Mouse (Mus musculus): Measurements from ENCODE around the gene Tlr3. TPM values are rescaled to one million over a fixed set of nuclear protein-coding genes. Genes with fewer than 3 reads are reported as not detected.

The Tlr3 gene
- 3.0 and 3.3 TPM in 2 replicates for polyA plus RNA-seq (2014; fragmentation: Nextera tagmentation; extraction: Ambion mirVana)

GRCm38 (mm10) chr8:45410882-45411281 lies at the start of gene Tlr3:
Gene Tlr3 (minus strand): TSS chr8:45411080.
- 75% methylated on average over 2 of the region's 2 CpGs for WGBS
- H3K9ac ChIP-seq (ENCODE audit: low read length), result peak within 1 kb of the TSS; percentile 25
- H3K9me3 ChIP-seq (ENCODE audit: control insufficient read depth, low read length), result no peaks in the 10 kb centered on the region
- ATAC-seq (ENCODE audit: insufficient number of reproducible peaks, insufficient read depth, low FRiP score, low read depth), result no peak
- H3K27ac ChIP-seq (replicated peaks in 1 of 2; ENCODE audit: control insufficient read depth in 1 of 2, insufficient read depth in 1 of 2, low read depth in 2 of 2, low read length in 2 of 2), result peak within 1 kb of the TSS; percentile 30 to 85
- H3K4me1 ChIP-seq (ENCODE audit: control insufficient read depth in 2 of 2, insufficient read depth in 2 of 2, low read length in 2 of 2), result peaks cover 0 to 3% of the 10 kb centered on the region in 2 experiments; a peak in 1 of 4 replicates
- no peaks in the 10 kb centered on the region for H3K36me3 ChIP-seq (ENCODE audit: control insufficient read depth, insufficient read depth, low read length)
- H3K4me2 ChIP-seq (ENCODE audit: low read length), result peak within 1 kb of the TSS; percentile 60
- no peaks in the 10 kb centered on the region for H3K27me3 ChIP-seq (ENCODE audit: control insufficient read depth, insufficient read depth, low read length)
- H3K4me3 ChIP-seq (ENCODE audit: control insufficient read depth in 1 of 2, insufficient read depth in 1 of 2, low read depth in 1 of 2, low read length in 2 of 2), result peak within 1 kb of the TSS; percentile 32 to 60

GRCm38 (mm10) chr8:45457874-45458273 lies 47.0 kb upstream of the Tlr3 start:
- H3K9ac ChIP-seq (ENCODE audit: low read length), result no peak overlapping the region
- H3K9me3 ChIP-seq (ENCODE audit: control insufficient read depth, low read length), result no peaks in the 10 kb centered on the region
- no peak overlapping the region for H3K4me3 ChIP-seq (ENCODE audit: control insufficient read depth in 1 of 2, insufficient read depth in 1 of 2, low read depth in 1 of 2, low read length in 2 of 2)
- ATAC-seq (ENCODE audit: insufficient number of reproducible peaks, insufficient read depth, low FRiP score, low read depth), result no peak
- H3K27ac ChIP-seq (replicated peaks in 1 of 2; ENCODE audit: control insufficient read depth in 1 of 2, insufficient read depth in 1 of 2, low read depth in 2 of 2, low read length in 2 of 2), result no peak overlapping the region
- H3K4me2 ChIP-seq (ENCODE audit: low read length), result no peak overlapping the region
- no peaks in the 10 kb centered on the region for H3K36me3 ChIP-seq (ENCODE audit: control insufficient read depth, insufficient read depth, low read length)
- no peaks in the 10 kb centered on the region for H3K4me1 ChIP-seq (ENCODE audit: control insufficient read depth in 2 of 2, insufficient read depth in 2 of 2, low read length in 2 of 2)
- no peaks in the 10 kb centered on the region for H3K27me3 ChIP-seq (ENCODE audit: control insufficient read depth, insufficient read depth, low read length)

GRCm38 (mm10) chr8:45454426-45454825 lies 43.5 kb upstream of the Tlr3 start:
- H3K27ac ChIP-seq (replicated peaks in 1 of 2; ENCODE audit: control insufficient read depth in 1 of 2, insufficient read depth in 1 of 2, low read depth in 2 of 2, low read length in 2 of 2), result no peak overlapping the region
- no peak overlapping the region for H3K9ac ChIP-seq (ENCODE audit: low read length)
- H3K4me3 ChIP-seq (ENCODE audit: control insufficient read depth in 1 of 2, insufficient read depth in 1 of 2, low read depth in 1 of 2, low read length in 2 of 2), result no peak overlapping the region
- no peaks in the 10 kb centered on the region for H3K27me3 ChIP-seq (ENCODE audit: control insufficient read depth, insufficient read depth, low read length)
- H3K36me3 ChIP-seq (ENCODE audit: control insufficient read depth, insufficient read depth, low read length), result no peaks in the 10 kb centered on the region
- no peak overlapping the region for H3K4me2 ChIP-seq (ENCODE audit: low read length)
- WGBS, result 57% methylated on average over 6 of the region's 6 CpGs
- no peaks in the 10 kb centered on the region for H3K4me1 ChIP-seq (ENCODE audit: control insufficient read depth in 2 of 2, insufficient read depth in 2 of 2, low read length in 2 of 2)
- no peaks in the 10 kb centered on the region for H3K9me3 ChIP-seq (ENCODE audit: control insufficient read depth, low read length)
- no peak for ATAC-seq (ENCODE audit: insufficient number of reproducible peaks, insufficient read depth, low FRiP score, low read depth)

- WGBS, result 30% methylated on average over 3 of the region's 3 CpGs
- peaks cover 2 to 3% of the 10 kb centered on the region in 2 experiments; a peak in 1 of 4 replicates for H3K4me1 ChIP-seq (ENCODE audit: control insufficient read depth in 2 of 2, insufficient read depth in 2 of 2, low read length in 2 of 2)
- no peak overlapping the region for H3K4me3 ChIP-seq (ENCODE audit: control insufficient read depth in 1 of 2, insufficient read depth in 1 of 2, low read depth in 1 of 2, low read length in 2 of 2)
- no peaks in the 10 kb centered on the region for H3K36me3 ChIP-seq (ENCODE audit: control insufficient read depth, insufficient read depth, low read length)
- H3K27me3 ChIP-seq (ENCODE audit: control insufficient read depth, insufficient read depth, low read length), result no peaks in the 10 kb centered on the region
- no peaks in the 10 kb centered on the region for H3K9me3 ChIP-seq (ENCODE audit: control insufficient read depth, low read length)
- H3K9ac ChIP-seq (ENCODE audit: low read length), result no peak overlapping the region
- ATAC-seq (ENCODE audit: insufficient number of reproducible peaks, insufficient read depth, low FRiP score, low read depth), result no peak
- no peak overlapping the region for H3K27ac ChIP-seq (replicated peaks in 1 of 2; ENCODE audit: control insufficient read depth in 1 of 2, insufficient read depth in 1 of 2, low read depth in 2 of 2, low read length in 2 of 2)
- H3K4me2 ChIP-seq (ENCODE audit: low read length), result no peak overlapping the region
Measured at GRCm38 (mm10) chr8:45452115-45452514, 41.2 kb upstream of the Tlr3 start.

- no peak overlapping the region for H3K27ac ChIP-seq (replicated peaks in 1 of 2; ENCODE audit: control insufficient read depth in 1 of 2, insufficient read depth in 1 of 2, low read depth in 2 of 2, low read length in 2 of 2)
- ATAC-seq (ENCODE audit: insufficient number of reproducible peaks, insufficient read depth, low FRiP score, low read depth), result no peak
- WGBS, result 55% methylated on average over 3 of the region's 3 CpGs
Measured at GRCm38 (mm10) chr8:45448842-45449241, 38.0 kb upstream of the Tlr3 start.

GRCm38 (mm10) chr8:45448257-45448656 lies 37.4 kb upstream of the Tlr3 start:
- WGBS, result 73% methylated on average over 1 of the region's 1 CpGs
- no peaks in the 10 kb centered on the region for H3K27me3 ChIP-seq (ENCODE audit: control insufficient read depth, insufficient read depth, low read length)
- H3K4me1 ChIP-seq (ENCODE audit: control insufficient read depth in 2 of 2, insufficient read depth in 2 of 2, low read length in 2 of 2), result peaks cover 2 to 3% of the 10 kb centered on the region in 2 experiments; a peak in 1 of 4 replicates
- no peak overlapping the region for H3K4me3 ChIP-seq (ENCODE audit: control insufficient read depth in 1 of 2, insufficient read depth in 1 of 2, low read depth in 1 of 2, low read length in 2 of 2)
- H3K27ac ChIP-seq (replicated peaks in 1 of 2; ENCODE audit: control insufficient read depth in 1 of 2, insufficient read depth in 1 of 2, low read depth in 2 of 2, low read length in 2 of 2), result no peak overlapping the region
- H3K9ac ChIP-seq (ENCODE audit: low read length), result no peak overlapping the region
- no peak for ATAC-seq (ENCODE audit: insufficient number of reproducible peaks, insufficient read depth, low FRiP score, low read depth)
- no peaks in the 10 kb centered on the region for H3K9me3 ChIP-seq (ENCODE audit: control insufficient read depth, low read length)
- no peak overlapping the region for H3K4me2 ChIP-seq (ENCODE audit: low read length)
- no peaks in the 10 kb centered on the region for H3K36me3 ChIP-seq (ENCODE audit: control insufficient read depth, insufficient read depth, low read length)

More at GRCm38 (mm10) chr8:45448842-45449241, 38.0 kb upstream of the Tlr3 start:
- no peaks in the 10 kb centered on the region for H3K36me3 ChIP-seq (ENCODE audit: control insufficient read depth, insufficient read depth, low read length)
- H3K9me3 ChIP-seq (ENCODE audit: control insufficient read depth, low read length), result no peaks in the 10 kb centered on the region
- no peak overlapping the region for H3K4me3 ChIP-seq (ENCODE audit: control insufficient read depth in 1 of 2, insufficient read depth in 1 of 2, low read depth in 1 of 2, low read length in 2 of 2)
- H3K27me3 ChIP-seq (ENCODE audit: control insufficient read depth, insufficient read depth, low read length), result no peaks in the 10 kb centered on the region
- peaks cover 2 to 3% of the 10 kb centered on the region in 2 experiments; a peak in 1 of 4 replicates for H3K4me1 ChIP-seq (ENCODE audit: control insufficient read depth in 2 of 2, insufficient read depth in 2 of 2, low read length in 2 of 2)
- no peak overlapping the region for H3K9ac ChIP-seq (ENCODE audit: low read length)
- H3K4me2 ChIP-seq (ENCODE audit: low read length), result no peak overlapping the region

GRCm38 (mm10) chr8:45438899-45439535 lies 28.1 kb upstream of the Tlr3 start:
- Histone ChIP-seq H3K4me1 (ENCODE audit: control insufficient read depth in 2 of 2, insufficient read depth in 2 of 2, low read length in 2 of 2) (peaks cover 0 to 4% of the 10 kb centered on the region in 2 experiments; a peak in 1 of 4 replicates), H3K27ac (replicated peaks in 1 of 2; ENCODE audit: control insufficient read depth in 1 of 2, insufficient read depth in 1 of 2, low read depth in 2 of 2, low read length in 2 of 2) (no peak overlapping the region), H3K4me2 (ENCODE audit: low read length) (no peak overlapping the region), H3K4me3 (ENCODE audit: control insufficient read depth in 1 of 2, insufficient read depth in 1 of 2, low read depth in 1 of 2, low read length in 2 of 2) (no peak overlapping the region), H3K9ac (ENCODE audit: low read length) (no peak overlapping the region), H3K9me3 (ENCODE audit: control insufficient read depth, low read length) (no peaks in the 10 kb centered on the region), H3K27me3 (ENCODE audit: control insufficient read depth, insufficient read depth, low read length) (no peaks in the 10 kb centered on the region), H3K36me3 (ENCODE audit: control insufficient read depth, insufficient read depth, low read length) (no peaks in the 10 kb centered on the region)
- no peak for ATAC-seq (ENCODE audit: insufficient number of reproducible peaks, insufficient read depth, low FRiP score, low read depth)
- 9% methylated on average over 5 of the region's 5 CpGs for WGBS

GRCm38 (mm10) chr8:45420151-45420550 lies 9.3 kb upstream of the Tlr3 start:
- Histone ChIP-seq H3K4me2 (ENCODE audit: low read length) (no peak overlapping the region), H3K4me1 (ENCODE audit: control insufficient read depth in 2 of 2, insufficient read depth in 2 of 2, low read length in 2 of 2) (peaks cover 2 to 7% of the 10 kb centered on the region in 2 experiments; a peak in 2 of 4 replicates), H3K36me3 (ENCODE audit: control insufficient read depth, insufficient read depth, low read length) (no peaks in the 10 kb centered on the region), H3K4me3 (ENCODE audit: control insufficient read depth in 1 of 2, insufficient read depth in 1 of 2, low read depth in 1 of 2, low read length in 2 of 2) (no peak overlapping the region), H3K9ac (ENCODE audit: low read length) (no peak overlapping the region), H3K27ac (replicated peaks in 1 of 2; ENCODE audit: control insufficient read depth in 1 of 2, insufficient read depth in 1 of 2, low read depth in 2 of 2, low read length in 2 of 2) (no peak overlapping the region), H3K9me3 (ENCODE audit: control insufficient read depth, low read length) (no peaks in the 10 kb centered on the region), H3K27me3 (ENCODE audit: control insufficient read depth, insufficient read depth, low read length) (no peaks in the 10 kb centered on the region)
- WGBS, result 56% methylated on average over 7 of the region's 7 CpGs
- ATAC-seq (ENCODE audit: insufficient number of reproducible peaks, insufficient read depth, low FRiP score, low read depth), result no peak
